Mouse (Mus musculus) E14TG2a.4 (cell line): ENCODE measurements around the gene Lrrc8d.

ENCODE experiments used
- CTCF ChIP-seq: conservative IDR thresholded peaks from 2 replicates; pipeline ENCODE4 v1.5.1; 2014; ENCODE audit warnings: low read length
- NANOG ChIP-seq: IDR thresholded peaks from 2 replicates; pipeline ENCODE4 v1.6.1; 2014; ENCODE audit warnings: borderline replicate concordance, low read length, mixed read lengths

GRCm38 (mm10) chr5:105853271-105853670 lies 153.5 kb downstream of the Lrrc8d start:
- no peak for TF ChIP-seq CTCF
- TF ChIP-seq NANOG, result no peak
